Mouse (Mus musculus) lung, postnatal 0 days (tissue): ENCODE measurements around the gene Zfp866.

ENCODE experiments used
- CTCF ChIP-seq: IDR thresholded peaks from 2 replicates; pipeline ENCODE4 v1.5.1; 2016; ENCODE audit warnings: antibody characterized with exemption, mild to moderate bottlenecking
- EP300 ChIP-seq: IDR thresholded peaks from 2 replicates; pipeline ENCODE4 v1.6.1; 2016; ENCODE audit warnings: antibody characterized with exemption, mild to moderate bottlenecking, control low read depth

- no peak for TF ChIP-seq EP300
- TF ChIP-seq CTCF = no peak
Observed at GRCm38 (mm10) chr8:69777111-69777510, 13.9 kb downstream of the Zfp866 start.
